Mouse (Mus musculus) frontal cortex, postnatal 36 days (tissue): ENCODE data around the gene Vps51.
"Not testable (repeated sequence)": the region's sequence is repeated elsewhere in the genome, so short reads cannot be mapped to it uniquely, and the experiment has no call there.

Experiments used
- DNase-seq, 2 experiments: peaks; one replicate each; pipeline ENCODE4 v3.0.0; 2022; ENCODE audit warnings: low spot score in 2 of 2

Gene Vps51

GRCm38 (mm10) chr19:6047899-6048166 lies 29.2 kb downstream of the Vps51 start:
- no peak for DNase-seq

GRCm38 (mm10) chr19:6047154-6047898 lies 29.7 kb downstream of the Vps51 start:
- no peak for DNase-seq

GRCm38 (mm10) chr19:6046294-6047153 lies 30.5 kb downstream of the Vps51 start, which contains the start of gene Syvn1:
Syvn1 (plus strand) TSS chr19:6046576.
- peak; percentile 92 to 93 for DNase-seq

GRCm38 (mm10) chr19:6045366-6046293 lies 31.4 kb downstream of the Vps51 start:
- no peak for DNase-seq

GRCm38 (mm10) chr19:6044102-6044501 lies 32.9 kb downstream of the Vps51 start:
- not testable (repeated sequence) for DNase-seq

- DNase-seq: no peak
Measured at GRCm38 (mm10) chr19:6042293-6042692, 34.7 kb downstream of the Vps51 start.

- DNase-seq: no peak
Measured at GRCm38 (mm10) chr19:6040002-6040401, 37.0 kb downstream of the Vps51 start.

- DNase-seq: no peak
Measured at GRCm38 (mm10) chr19:6038326-6038725, 38.7 kb downstream of the Vps51 start.

GRCm38 (mm10) chr19:6037695-6038094 lies 39.3 kb downstream of the Vps51 start:
- DNase-seq: no peak

- no peak for DNase-seq
Measured at GRCm38 (mm10) chr19:6035966-6036585, 41.0 kb downstream of the Vps51 start.

- DNase-seq: no peak
Measured at GRCm38 (mm10) chr19:6030520-6031280, 46.3 kb downstream of the Vps51 start.

- DNase-seq: no peak
Measured at GRCm38 (mm10) chr19:6029426-6029825, 47.6 kb downstream of the Vps51 start.

GRCm38 (mm10) chr19:6028991-6029390 lies 48.0 kb downstream of the Vps51 start:
- no peak for DNase-seq

- DNase-seq: no peak
Measured at GRCm38 (mm10) chr19:6023930-6024329, 53.1 kb downstream of the Vps51 start.

GRCm38 (mm10) chr19:6023059-6023458 lies 54.0 kb downstream of the Vps51 start:
- no peak for DNase-seq

GRCm38 (mm10) chr19:6020276-6020675 lies 56.8 kb downstream of the Vps51 start:
- no peak for DNase-seq

GRCm38 (mm10) chr19:6018142-6019089 lies 58.6 kb downstream of the Vps51 start:
- DNase-seq: peak; percentile 81 to 90
